Mouse (Mus musculus): ENCODE results near the gene Wdr3. TPM values are rescaled to one million over a fixed set of nuclear protein-coding genes. Genes with fewer than 3 reads are reported as not detected.

Wdr3 gene
- total RNA-seq, 2 experiments from 2014 or later = 21.5 to 22.4 TPM

Other genes with a start within 250 kb of the Wdr3 start
- gene Gdap2, start within 50 bp of the Wdr3 start, total RNA-seq (2021) = 10 to 100 TPM; 39.5 to 42.5 TPM

Measured in layer of hippocampus, adult 18-20 months (tissue).